Mouse (Mus musculus): ENCODE data around the gene Syce1l.

DNA sequence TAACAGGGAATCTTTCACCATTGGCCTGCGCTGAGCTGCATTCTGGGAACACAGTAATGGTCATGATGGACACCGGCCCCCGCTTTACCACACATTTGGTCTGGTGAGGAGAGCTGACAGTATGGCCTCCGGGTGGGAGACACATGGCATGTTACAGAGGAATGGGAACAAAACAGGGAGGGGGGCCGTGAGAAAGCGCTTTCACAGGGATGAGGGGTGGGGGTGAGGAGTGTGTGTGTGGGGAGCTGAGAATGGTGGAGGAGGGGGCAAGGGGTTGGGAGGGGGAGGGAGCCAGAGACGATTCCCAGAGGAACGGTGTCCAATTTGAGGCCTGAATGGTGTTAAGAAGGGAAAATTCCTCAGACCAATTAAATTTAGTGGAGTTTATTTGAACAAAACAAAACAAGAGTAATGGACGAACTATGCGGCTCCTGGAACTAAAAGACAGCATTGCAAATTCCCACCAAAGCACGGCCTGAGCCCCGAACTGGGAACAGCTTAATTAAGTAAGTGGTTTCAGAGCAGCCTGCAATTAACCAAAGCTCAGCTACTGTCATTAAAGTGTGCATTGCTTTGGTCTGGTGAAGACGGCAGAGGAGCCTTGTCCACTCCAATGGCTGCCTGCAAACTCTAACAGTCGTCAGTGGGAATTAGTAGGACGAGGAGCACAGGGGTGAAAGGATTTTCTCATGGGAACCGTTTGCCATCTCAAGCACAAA, 23.9 kb downstream of the Syce1l start:
- no peak for TF ChIP-seq CTCF (conservative IDR thresholded peaks at IDR 0.05; ENCODE audit: low read length)
- TF ChIP-seq POU5F1 (IDR thresholded peaks at IDR 0.05; ENCODE audit: borderline replicate concordance, low read length) = no peak

All from E14TG2a.4 (cell line).